Mouse (Mus musculus) kidney, adult 2 months (tissue): ENCODE measurements at regions not wholly inside any gene's neighbourhood (a gene's known extent, or its start where the extent isn't known, plus 50 kb on each side); places are given as distances from the start of the nearest gene placed in this dataset.

Experiments used
- DNase-seq: peaks from one replicate; pipeline ENCODE4 v3.0.0; 2021
- H3K27ac ChIP-seq: fragments of 200-500 bp; 2 replicates; pipeline ENCODE4 v1.5.1; 2012; ENCODE audit warnings: low read depth, low read length, control low read depth, inconsistent platforms; ENCODE audit not compliant: insufficient read depth
- H3K27me3 ChIP-seq: fragments of 200-500 bp; replicated peaks from 2 replicates; pipeline ENCODE4 v1.6.1; 2012; ENCODE audit warnings: mild to moderate bottlenecking, moderate library complexity, low read length, inconsistent platforms; ENCODE audit not compliant: control insufficient read depth, insufficient read depth
- H3K36me3 ChIP-seq: fragments of 200-500 bp; 2 replicates; pipeline ENCODE4 v1.6.1; 2012; ENCODE audit warnings: mild to moderate bottlenecking, moderate library complexity, low read length, inconsistent platforms; ENCODE audit not compliant: control insufficient read depth, insufficient read depth
- H3K4me1 ChIP-seq: fragments of 200-500 bp; 2 replicates; pipeline ENCODE4 v1.6.1; 2011; ENCODE audit warnings: low read length; ENCODE audit not compliant: control insufficient read depth, insufficient read depth
- H3K4me3 ChIP-seq: fragments of 200-500 bp; 2 replicates; pipeline ENCODE4 v1.5.1; 2011; ENCODE audit warnings: mild to moderate bottlenecking, low read depth, low read length, control low read depth; ENCODE audit not compliant: insufficient read depth
- CTCF ChIP-seq: fragments of 200-500 bp; conservative IDR thresholded peaks from 2 replicates; pipeline ENCODE4 v1.5.1; 2011; ENCODE audit warnings: low read depth, mild to moderate bottlenecking, control low read depth, low read length, moderate library complexity, mixed read lengths; ENCODE audit not compliant: insufficient read depth, insufficient read length
- POLR2A ChIP-seq: fragments of 200-500 bp; IDR thresholded peaks from one replicate; pipeline ENCODE4 v1.6.1; 2011; ENCODE audit warnings: low read depth, low read length, control low read depth
- WGBS: fragments of 180-500 bp; shearing (Covaris S2); methylation state at CpG from one replicate; pipeline ENCODE4 v1.1.7; 2018; 5-methylcytosine and 5-hydroxymethylcytosine counted together

- Histone ChIP-seq H3K27me3 (no peaks in the 10 kb centered on the region), H3K4me3 (no peak overlapping the region), H3K36me3 (no peaks in the 10 kb centered on the region), H3K4me1 (no peaks in the 10 kb centered on the region), H3K27ac (no peak overlapping the region)
- TF ChIP-seq POLR2A: no peak
- no peak for TF ChIP-seq CTCF
- no peak for DNase-seq
- 92% methylated on average over 3 of the region's 3 CpGs for whole genome bisulfite sequencing
Observed at GRCm38 (mm10) chr3:39933372-39933771, 597.7 kb upstream of the Intu start.

GRCm38 (mm10) chr3:39937719-39938278 lies 593.3 kb upstream of the Intu start:
- DNase-seq: peak; percentile 4
- no peak overlapping the region for H3K27ac ChIP-seq
- TF ChIP-seq POLR2A (no peak), CTCF (no peak)
- no peaks in the 10 kb centered on the region for H3K27me3 ChIP-seq
- no peaks in the 10 kb centered on the region for H3K4me1 ChIP-seq
- 72% methylated on average over 3 of the region's 3 CpGs for WGBS
- H3K36me3 ChIP-seq: no peaks in the 10 kb centered on the region
- H3K4me3 ChIP-seq: no peak overlapping the region

GRCm38 (mm10) chr3:39944581-39944980 lies 586.5 kb upstream of the Intu start:
- no peak for TF ChIP-seq CTCF
- TF ChIP-seq POLR2A: no peak
- no peaks in the 10 kb centered on the region for H3K4me1 ChIP-seq
- H3K4me3 ChIP-seq: no peak overlapping the region
- no peak overlapping the region for H3K27ac ChIP-seq
- 73% methylated on average over 3 of the region's 3 CpGs for WGBS
- H3K27me3 ChIP-seq: no peaks in the 10 kb centered on the region
- H3K36me3 ChIP-seq: no peaks in the 10 kb centered on the region
- DNase-seq: peak; percentile 58

- H3K4me1 ChIP-seq: no peaks in the 10 kb centered on the region
- no peak for TF ChIP-seq POLR2A
- TF ChIP-seq CTCF: no peak
- no peaks in the 10 kb centered on the region for H3K27me3 ChIP-seq
- no peak overlapping the region for H3K4me3 ChIP-seq
- no peak overlapping the region for H3K27ac ChIP-seq
- no peaks in the 10 kb centered on the region for H3K36me3 ChIP-seq
- no peak for DNase-seq
- 75% methylated on average over 2 of the region's 2 CpGs for WGBS
Observed at GRCm38 (mm10) chr3:39952103-39952502, 579.0 kb upstream of the Intu start.

- H3K27me3 ChIP-seq: no peaks in the 10 kb centered on the region
- no peak for DNase-seq
- no peak for TF ChIP-seq POLR2A
- TF ChIP-seq CTCF: no peak
- H3K27ac ChIP-seq: no peak overlapping the region
- H3K4me1 ChIP-seq: no peaks in the 10 kb centered on the region
- H3K4me3 ChIP-seq: no peak overlapping the region
- 85% methylated on average over 1 of the region's 1 CpGs for WGBS
- no peaks in the 10 kb centered on the region for H3K36me3 ChIP-seq
Observed at GRCm38 (mm10) chr3:39952556-39952955, 578.5 kb upstream of the Intu start.

GRCm38 (mm10) chr3:39961836-39962640 lies 569.0 kb upstream of the Intu start:
- H3K4me1 ChIP-seq: no peaks in the 10 kb centered on the region
- DNase-seq: no peak
- no peak for TF ChIP-seq CTCF
- no peak for TF ChIP-seq POLR2A
- WGBS: 57% methylated on average over 7 of the region's 7 CpGs
- H3K27me3 ChIP-seq: no peaks in the 10 kb centered on the region
- H3K4me3 ChIP-seq: no peak overlapping the region
- H3K27ac ChIP-seq: no peak overlapping the region
- H3K36me3 ChIP-seq: no peaks in the 10 kb centered on the region

GRCm38 (mm10) chr3:39965431-39965830 lies 565.7 kb upstream of the Intu start:
- no peaks in the 10 kb centered on the region for H3K36me3 ChIP-seq
- 89% methylated on average over 2 of the region's 2 CpGs for WGBS
- no peak for DNase-seq

More at GRCm38 (mm10) chr3:39965431-39965830, 565.7 kb upstream of the Intu start:
- Histone ChIP-seq H3K4me1 (no peaks in the 10 kb centered on the region), H3K27me3 (no peaks in the 10 kb centered on the region), H3K27ac (no peak overlapping the region), H3K4me3 (no peak overlapping the region)
- no peak for TF ChIP-seq POLR2A
- no peak for TF ChIP-seq CTCF
